Comparison of ENCODE assay signal across 8 mouse cellular contexts in the genomic region with DNA sequence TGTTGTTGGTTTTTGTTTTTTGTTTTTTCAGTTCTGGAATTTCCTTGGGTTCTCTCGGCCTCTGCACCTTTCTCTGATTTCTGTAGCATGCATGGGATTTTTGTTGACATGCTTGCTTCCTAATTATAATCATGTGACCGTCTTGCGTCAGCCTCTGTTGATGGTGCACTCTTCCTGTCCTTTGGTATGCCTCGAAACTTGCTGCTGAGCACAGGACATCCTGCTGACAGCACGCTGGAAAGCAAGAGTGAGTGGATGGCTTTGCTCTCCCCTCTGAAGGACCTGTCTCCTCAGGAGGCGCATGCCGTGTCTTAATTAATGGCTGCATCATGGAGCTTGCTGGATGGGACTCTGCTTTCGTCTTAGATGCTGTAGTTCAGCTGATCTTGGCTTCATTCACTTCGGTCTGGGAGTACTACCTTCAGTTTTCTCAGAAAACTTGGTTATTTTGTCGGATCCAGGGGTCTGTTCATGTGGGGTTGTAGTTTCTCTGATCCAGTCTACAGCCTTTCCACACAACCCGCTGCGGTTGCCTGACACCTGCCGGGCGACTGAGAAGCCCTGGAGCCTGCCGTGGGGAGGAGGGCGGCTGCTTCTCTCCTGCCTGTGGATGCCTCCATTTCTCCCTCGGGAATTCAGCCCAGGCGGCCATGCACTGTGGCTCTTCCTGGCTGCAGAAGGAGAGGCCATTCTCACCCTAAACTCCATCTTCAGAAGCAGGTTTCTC. TPM values are rescaled to one million over a fixed set of nuclear protein-coding genes. Genes with fewer than 3 reads are reported as not detected.
DNase-seq lines count a peak whose midpoint lies in the region; ATAC-seq and TF ChIP-seq lines count a peak whose summit lies in the region.

No protein-coding gene starts in this region.

- no peak overlapping the region for H3K4me3 ChIP-seq in liver, adult 2 months (ENCODE audit: insufficient read depth, low read depth, low read length)
- no peak overlapping the region for H3K4me3 ChIP-seq in forebrain, embryonic 14.5 days (ENCODE audit: low read depth, low read length)
- peak overlapping the region; percentile 20; the same call in 1 of the 2 replicates for H3K4me3 ChIP-seq in midbrain, embryonic 10.5 days

- DNase-seq in liver, adult 2 months (ENCODE audit: extremely low read depth, low read depth, low spot score) = peak; percentile 60
- DNase-seq in liver = no peak
- DNase-seq in forebrain, embryonic 14.5 days (ENCODE audit: low spot score) = peak; percentile 5
- no peak for DNase-seq in midbrain, embryonic 10.5 days (ENCODE audit: low spot score)
- no peak for DNase-seq in right cerebral cortex, postnatal 10 days (ENCODE audit: low spot score in 2 of 2)
- no peak for DNase-seq in left cerebral cortex, adult 9 months (ENCODE audit: low spot score in 2 of 2)
- DNase-seq in cerebellum, postnatal 36 days = no peak

- H3K4me1 ChIP-seq in liver, adult 2 months (ENCODE audit: control insufficient read depth, insufficient read depth, low read length) = peaks cover 6% of the 10 kb centered on the region; the same call in 1 of the 2 replicates
- H3K4me1 ChIP-seq in forebrain, embryonic 14.5 days (ENCODE audit: control insufficient read depth, insufficient read depth, low read length) = no peaks in the 10 kb centered on the region; the same call in 1 of the 2 replicates
- H3K4me1 ChIP-seq in midbrain, embryonic 10.5 days = peaks cover 13% of the 10 kb centered on the region

- no peak overlapping the region for H3K9ac ChIP-seq in liver, adult 2 months (ENCODE audit: low read depth, low read length)
- peak overlapping the region; percentile 4; the same call in 1 of the 2 replicates for H3K9ac ChIP-seq in forebrain, embryonic 14.5 days (ENCODE audit: low read length)

- H3K36me3 ChIP-seq in liver, adult 2 months (ENCODE audit: control insufficient read depth, insufficient read depth, low read length) = peaks cover 4% of the 10 kb centered on the region; the same call in 1 of the 2 replicates
- peaks cover 16% of the 10 kb centered on the region for H3K36me3 ChIP-seq in forebrain, embryonic 14.5 days (ENCODE audit: control insufficient read depth, insufficient read depth, low read length)
- H3K36me3 ChIP-seq in midbrain, embryonic 10.5 days = peaks cover 27% of the 10 kb centered on the region

- TF ChIP-seq POLR2A in liver, adult 2 months (IDR thresholded peaks at IDR 0.05; ENCODE audit: extremely low read depth, insufficient read depth, low read length) = no peak

- no peak for TF ChIP-seq CTCF in liver, adult 2 months (IDR thresholded peaks at IDR 0.05; ENCODE audit: low read depth, low read length)

- peaks cover 38% of the 10 kb centered on the region for H3K79me2 ChIP-seq in liver, adult 2 months (ENCODE audit: control insufficient read depth, insufficient read depth, low read length)

- peak overlapping the region; percentile 19 for H3K27ac ChIP-seq in liver, adult 2 months (replicated peaks; ENCODE audit: insufficient read depth, low read depth, low read length)
- H3K27ac ChIP-seq in forebrain, embryonic 14.5 days (ENCODE audit: low read depth, low read length) = no peak overlapping the region
- 0 out of 2 replicates have a peak overlapping the region, but pooled peaks have one; percentile 23 for H3K27ac ChIP-seq in midbrain, embryonic 10.5 days (replicated peaks)

- no peaks in the 10 kb centered on the region for H3K9me3 ChIP-seq in forebrain, embryonic 14.5 days (replicated peaks; ENCODE audit: control insufficient read depth, low read length)
- H3K9me3 ChIP-seq in midbrain, embryonic 10.5 days (replicated peaks) = no peaks in the 10 kb centered on the region

- ATAC-seq in forebrain, embryonic 14.5 days = no peak; the same call in 1 of the 2 replicates
- ATAC-seq in inflammation-experienced regulatory T-cells, adult 6 months = peak; percentile 97

- H3K4me2 ChIP-seq in forebrain, embryonic 14.5 days (ENCODE audit: low read length) = peak overlapping the region; percentile 34

- H3K27me3 ChIP-seq in liver, adult 2 months (ENCODE audit: control insufficient read depth, insufficient read depth, low read length) = no peaks in the 10 kb centered on the region
- H3K27me3 ChIP-seq in forebrain, embryonic 14.5 days (replicated peaks; ENCODE audit: control insufficient read depth, insufficient read depth, low read length) = no peaks in the 10 kb centered on the region
- H3K27me3 ChIP-seq in midbrain, embryonic 10.5 days (ENCODE audit: low read depth, poor library complexity, severe bottlenecking) = no peaks in the 10 kb centered on the region

- WGBS in liver, adult 2 months = 57% methylated on average over 18 of the region's 18 CpGs
- WGBS in forebrain, embryonic 14.5 days = 19% methylated on average over 18 of the region's 18 CpGs
- WGBS in midbrain, embryonic 10.5 days = 25% methylated on average over 18 of the region's 18 CpGs

RNA-seq across cellular contexts. Expression of a gene that starts 14.4 kb away (rescaled TPM):
- 46.2 and 54.8 TPM in 2 replicates for total RNA-seq in liver, adult 2 months (2014; rRNA removed)
- 11.6 and 13.7 TPM in 2 replicates for polyA plus RNA-seq in liver, adult 2 months (2012; rRNA removed)
- polyA plus RNA-seq in forebrain, embryonic 14.5 days (2014; fragmentation: Nextera tagmentation; extraction: Ambion mirVana) = 16.2 and 17.7 TPM in 2 replicates
- 1 to 10 TPM; 3.3 to 5.9 (median 5.4) TPM for polyA plus RNA-seq in inflammation-experienced regulatory T-cells, adult 6 months (2017; shearing (Covaris generic))
- polyA plus RNA-seq in midbrain, embryonic 10.5 days (2016; fragmentation: Nextera tagmentation; extraction: Ambion mirVana) = 19.1 and 20.2 TPM in 2 replicates

RNA-seq across cellular contexts. Expression of a gene that starts 17.2 kb away (rescaled TPM):
- total RNA-seq in liver, adult 2 months (2014; rRNA removed) = 159 and 205 TPM in 2 replicates
- 209 and 211 TPM in 2 replicates for polyA plus RNA-seq in liver, adult 2 months (2012; rRNA removed)
- polyA plus RNA-seq in forebrain, embryonic 14.5 days (2014; fragmentation: Nextera tagmentation; extraction: Ambion mirVana) = 259 and 279 TPM in 2 replicates
- polyA plus RNA-seq in inflammation-experienced regulatory T-cells, adult 6 months (2017; shearing (Covaris generic)) = 10 to 100 TPM; 31.9 to 59.6 (median 36.2) TPM
- 153 and 154 TPM in 2 replicates for polyA plus RNA-seq in midbrain, embryonic 10.5 days (2016; fragmentation: Nextera tagmentation; extraction: Ambion mirVana)

Comparison
In these comparisons a context has a peak if more than half of its experiments do, and no peak if none do; other contexts are left out.
1. DNase-seq: peak in liver, adult 2 months (single experiment) and forebrain, embryonic 14.5 days (single experiment); none in liver (single experiment), midbrain, embryonic 10.5 days (single experiment), right cerebral cortex, postnatal 10 days (0 of 2), left cerebral cortex, adult 9 months (0 of 2) and cerebellum, postnatal 36 days (0 of 2).